Mouse (Mus musculus): ENCODE results near the gene Olfr998. TPM values are rescaled to one million over a fixed set of nuclear protein-coding genes. Genes with fewer than 3 reads are reported as not detected.

Gene Olfr998
- not detected in 2 replicates for polyA plus RNA-seq (2012; rRNA removed)

GRCm38 (mm10) chr2:85588648-85589047, at the start of gene Olfr998:
TSS of gene Olfr998 (plus strand) at chr2:85588948.

GRCm38 (mm10) chr2:85578915-85579314, 9.8 kb upstream of the Olfr998 start, which contains the start of gene Olfr996:
TSS of gene Olfr996 (plus strand) at chr2:85579215.

GRCm38 (mm10) chr2:85611803-85612202, 23.1 kb downstream of the Olfr998 start, which contains the start of gene Olfr1000:
TSS of gene Olfr1000 (minus strand) at chr2:85611903.

Other genes starting within 250 kb of the Olfr998 start
- gene Olfr987, start 249.6 kb upstream of the Olfr998 start, polyA plus RNA-seq (2012; rRNA removed), result not detected in 2 replicates
- gene Olfr988, start 225.7 kb upstream of the Olfr998 start, polyA plus RNA-seq (2012; rRNA removed), result not detected in 2 replicates
- not detected in 2 replicates for gene Olfr992, start 179.5 kb upstream of the Olfr998 start, polyA plus RNA-seq (2012; rRNA removed)
- not detected in 2 replicates for gene Olfr993, start 174.1 kb upstream of the Olfr998 start, polyA plus RNA-seq (2012; rRNA removed)
- gene Olfr994, start 152.5 kb upstream of the Olfr998 start, polyA plus RNA-seq (2012; rRNA removed), result not detected in 2 replicates
- not detected in 2 replicates for gene Olfr995, start 145.3 kb upstream of the Olfr998 start, polyA plus RNA-seq (2012; rRNA removed)
- 0.12 and 0.29 TPM in 2 replicates for gene 4833423E24Rik, start 69.9 kb upstream of the Olfr998 start, polyA plus RNA-seq (2012; rRNA removed)
- gene Olfr996, start 9.7 kb upstream of the Olfr998 start, polyA plus RNA-seq (2012; rRNA removed), result not detected in 2 replicates
- gene Olfr1000, start 23.0 kb downstream of the Olfr998 start, polyA plus RNA-seq (2012; rRNA removed), result not detected in 2 replicates
- gene Olfr1002, start 61.8 kb downstream of the Olfr998 start, polyA plus RNA-seq (2012; rRNA removed), result not detected in 2 replicates
- gene Olfr154, start 75.5 kb downstream of the Olfr998 start, polyA plus RNA-seq (2012; rRNA removed), result not detected in 2 replicates
- gene Olfr1006, start 89.8 kb downstream of the Olfr998 start, polyA plus RNA-seq (2012; rRNA removed), result not detected in 2 replicates
- gene Olfr1008, start 100.5 kb downstream of the Olfr998 start, polyA plus RNA-seq (2012; rRNA removed), result not detected in 2 replicates
- gene Olfr1009, start 126.5 kb downstream of the Olfr998 start, polyA plus RNA-seq (2012; rRNA removed), result not detected in 2 replicates
- gene Olfr1012, start 173.8 kb downstream of the Olfr998 start, polyA plus RNA-seq (2012; rRNA removed), result not detected in 2 replicates
- not detected in 2 replicates for gene Olfr1013, start 178.2 kb downstream of the Olfr998 start, polyA plus RNA-seq (2012; rRNA removed)
- not detected in 2 replicates for gene Olfr1014, start 183.8 kb downstream of the Olfr998 start, polyA plus RNA-seq (2012; rRNA removed)
- gene Olfr1015, start 193.1 kb downstream of the Olfr998 start, polyA plus RNA-seq (2012; rRNA removed), result not detected in 2 replicates
- not detected in 2 replicates for gene Olfr1016, start 213.6 kb downstream of the Olfr998 start, polyA plus RNA-seq (2012; rRNA removed)
- gene Olfr1018, start 229.5 kb downstream of the Olfr998 start, polyA plus RNA-seq (2012; rRNA removed), result not detected in 2 replicates

Data from central nervous system, embryonic 18 days (tissue).